Mouse (Mus musculus): ENCODE data around the gene Sema4b. TPM values are rescaled to one million over a fixed set of nuclear protein-coding genes. Genes with fewer than 3 reads are reported as not detected.

Sema4b gene
- polyA plus RNA-seq, 1 experiment: 19.0 TPM

DNA sequence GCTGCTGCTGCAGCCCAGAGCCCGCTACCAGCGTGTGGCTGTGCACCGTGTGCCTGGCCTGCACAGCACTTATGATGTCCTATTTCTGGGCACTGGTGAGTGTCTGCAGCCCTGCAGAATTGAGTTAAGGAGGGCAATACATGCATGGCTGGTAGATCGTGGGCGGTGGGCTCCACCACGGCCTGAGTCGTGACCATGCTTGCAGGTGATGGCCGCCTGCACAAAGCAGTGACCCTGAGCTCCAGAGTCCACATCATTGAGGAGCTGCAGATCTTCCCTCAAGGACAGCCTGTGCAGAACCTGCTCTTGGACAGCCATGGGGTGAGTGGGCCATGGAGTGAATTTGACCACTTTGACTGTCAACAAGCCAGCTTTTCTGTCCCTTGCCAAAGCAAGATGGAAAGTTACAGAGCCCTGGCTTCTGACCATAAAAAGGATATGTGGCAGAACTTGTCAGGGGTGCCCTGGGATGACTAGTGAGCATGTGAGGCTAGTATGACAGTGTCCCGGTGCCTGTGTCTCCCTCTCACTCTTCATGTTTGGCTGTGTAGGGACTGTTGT lies 33.7 kb downstream of the Sema4b start:
- Histone ChIP-seq H3K4me1 (ENCODE audit: control insufficient read depth, insufficient read depth, low read length) (no peaks in the 10 kb centered on the region), H3K4me3 (replicated peaks; ENCODE audit: extremely low read depth, low read depth, low read length) (no peak overlapping the region)
- no peak for DNase-seq
- WGBS: 94% methylated on average over 9 of the region's 9 CpGs
- TF ChIP-seq POLR2A (IDR thresholded peaks at IDR 0.05; ENCODE audit: borderline replicate concordance, extremely low read depth, low read depth, low read length) (no peak), CTCF (IDR thresholded peaks at IDR 0.05; ENCODE audit: insufficient read depth, low read length) (no peak)

DNA sequence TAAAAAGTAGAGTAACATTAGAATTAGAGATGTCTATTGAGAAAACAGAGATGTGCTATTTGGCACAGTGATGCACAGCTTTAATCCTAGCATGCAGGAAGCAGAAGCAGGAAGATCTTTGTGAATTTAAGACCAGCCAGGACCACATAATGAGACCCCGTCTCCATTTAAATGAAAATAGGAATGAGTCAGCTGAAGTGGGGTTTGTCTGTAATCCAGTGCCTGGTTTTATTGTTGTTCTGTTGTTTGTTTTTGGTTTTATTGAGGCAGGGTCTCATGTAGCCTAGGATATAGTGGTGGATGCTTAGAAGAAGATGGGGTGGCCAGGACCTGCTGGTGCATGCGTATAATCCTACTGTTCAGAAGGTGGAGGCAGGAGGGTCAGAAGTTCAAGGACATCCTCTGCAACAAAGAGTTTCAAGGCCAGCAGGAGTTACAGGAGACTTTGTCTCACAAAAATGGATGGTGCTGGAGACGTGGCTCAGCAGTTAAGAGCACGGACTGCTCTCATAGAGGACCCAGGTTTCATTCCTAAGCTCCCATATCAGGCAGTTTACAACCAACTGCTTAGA lies 34.6 kb downstream of the Sema4b start:
- DNase-seq: no peak
- TF ChIP-seq POLR2A (IDR thresholded peaks at IDR 0.05; ENCODE audit: borderline replicate concordance, extremely low read depth, low read depth, low read length): no peak
- TF ChIP-seq CTCF (IDR thresholded peaks at IDR 0.05; ENCODE audit: insufficient read depth, low read length): no peak
- H3K4me1 ChIP-seq (ENCODE audit: control insufficient read depth, insufficient read depth, low read length): no peaks in the 10 kb centered on the region
- H3K4me3 ChIP-seq (replicated peaks; ENCODE audit: extremely low read depth, low read depth, low read length): no peak overlapping the region
- 86% methylated on average over 4 of the region's 4 CpGs for WGBS

DNA sequence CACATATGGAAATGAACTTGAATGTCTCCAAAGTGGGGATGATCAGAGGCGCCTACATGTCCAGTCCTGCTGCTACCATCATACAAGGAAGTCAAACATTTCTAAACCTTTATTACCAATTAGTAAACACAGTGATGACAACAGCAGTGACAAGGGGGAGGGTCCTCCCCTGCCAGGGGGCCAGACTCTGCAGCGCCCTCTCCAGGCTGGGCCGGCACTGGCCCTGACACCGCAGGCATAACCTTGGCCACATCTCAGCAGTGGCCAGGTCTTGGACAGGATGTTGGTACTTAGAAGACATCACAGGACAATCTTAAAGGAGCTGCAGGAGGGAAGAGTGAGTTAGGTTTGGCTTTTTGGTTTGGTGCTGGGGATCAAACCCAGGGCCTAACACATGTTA lies 40.4 kb downstream of the Sema4b start:
- TF ChIP-seq CTCF (IDR thresholded peaks at IDR 0.05; ENCODE audit: insufficient read depth, low read length): no peak
- no peak for TF ChIP-seq POLR2A (IDR thresholded peaks at IDR 0.05; ENCODE audit: borderline replicate concordance, extremely low read depth, low read depth, low read length)
- DNase-seq: no peak
- H3K4me1 ChIP-seq (ENCODE audit: control insufficient read depth, insufficient read depth, low read length): no peaks in the 10 kb centered on the region; the same call in 1 of the 2 replicates
- no peak overlapping the region for H3K4me3 ChIP-seq (replicated peaks; ENCODE audit: extremely low read depth, low read depth, low read length)
- 96% methylated on average over 4 of the region's 4 CpGs for WGBS

GRCm38 (mm10) chr7:80230196-80230595 lies 43.6 kb downstream of the Sema4b start:
- WGBS: 65% methylated on average over 6 of the region's 6 CpGs
- DNase-seq: no peak
- TF ChIP-seq CTCF (IDR thresholded peaks at IDR 0.05; ENCODE audit: insufficient read depth, low read length) (no peak), POLR2A (IDR thresholded peaks at IDR 0.05; ENCODE audit: borderline replicate concordance, extremely low read depth, low read depth, low read length) (no peak)
- Histone ChIP-seq H3K4me3 (replicated peaks; ENCODE audit: extremely low read depth, low read depth, low read length) (no peak overlapping the region), H3K4me1 (ENCODE audit: control insufficient read depth, insufficient read depth, low read length) (peaks cover 4% of the 10 kb centered on the region; the same call in 1 of the 2 replicates)

DNA sequence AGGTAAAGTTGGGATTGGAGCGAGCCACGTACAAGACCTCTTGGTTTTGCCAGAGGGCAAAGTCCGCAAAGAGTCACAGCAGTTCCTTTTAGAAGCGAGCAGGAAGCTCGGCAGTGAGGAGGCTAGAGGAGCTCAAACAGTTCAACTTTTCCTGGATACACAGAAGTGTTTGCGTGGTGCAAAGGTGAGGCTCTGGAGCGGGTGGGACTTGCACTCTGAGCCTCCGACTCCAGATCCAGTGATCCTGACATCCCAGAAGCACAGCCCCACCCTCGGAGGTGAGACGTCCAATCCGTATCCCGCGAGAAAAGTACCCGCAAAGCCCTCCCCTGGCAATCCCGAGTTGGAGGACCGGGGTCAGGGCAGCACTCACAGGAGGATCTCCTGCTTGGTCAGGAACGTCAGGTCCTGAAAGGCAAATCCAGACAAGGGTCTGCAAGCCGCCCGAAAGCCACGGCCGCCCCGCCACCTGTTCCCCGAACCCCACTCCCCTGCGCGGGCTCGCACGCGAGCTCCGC lies 45.4 kb downstream of the Sema4b start:
- no peak for DNase-seq
- no peak for TF ChIP-seq POLR2A (IDR thresholded peaks at IDR 0.05; ENCODE audit: borderline replicate concordance, extremely low read depth, low read depth, low read length)
- WGBS: under 1% methylated on average over 29 of the region's 29 CpGs
- peak overlapping the region; percentile 88 for H3K4me3 ChIP-seq (replicated peaks; ENCODE audit: extremely low read depth, low read depth, low read length)
- peaks cover 4% of the 10 kb centered on the region; the same call in 1 of the 2 replicates for H3K4me1 ChIP-seq (ENCODE audit: control insufficient read depth, insufficient read depth, low read length)

- H3K4me3 ChIP-seq (replicated peaks; ENCODE audit: extremely low read depth, low read depth, low read length): peak within 1 kb of the TSS; percentile 88
- WGBS: under 1% methylated on average over 56 of the region's 56 CpGs
- H3K4me1 ChIP-seq (ENCODE audit: control insufficient read depth, insufficient read depth, low read length): peaks cover 4% of the 10 kb centered on the region; the same call in 1 of the 2 replicates
- no peak for TF ChIP-seq CTCF (IDR thresholded peaks at IDR 0.05; ENCODE audit: insufficient read depth, low read length)
- peak; percentile 85; the same call in 1 of the 2 replicates for TF ChIP-seq POLR2A (IDR thresholded peaks at IDR 0.05; ENCODE audit: borderline replicate concordance, extremely low read depth, low read depth, low read length)
- peak; percentile 97 for DNase-seq
These were observed 45.9 kb downstream of the Sema4b start, which contains the start of the genes Cib1 and Gdpgp1 for GRCm38 (mm10) chr7:80232489-80233029. TSS of gene Cib1 (minus strand) at chr7:80232813. TSS of gene Gdpgp1 (plus strand) at chr7:80232865.

GRCm38 (mm10) chr7:80233799-80234198 lies 47.2 kb downstream of the Sema4b start:
- Histone ChIP-seq H3K4me3 (replicated peaks; ENCODE audit: extremely low read depth, low read depth, low read length) (no peak overlapping the region), H3K4me1 (ENCODE audit: control insufficient read depth, insufficient read depth, low read length) (peaks cover 4% of the 10 kb centered on the region; the same call in 1 of the 2 replicates)
- DNase-seq: no peak
- WGBS: 59% methylated on average over 9 of the region's 9 CpGs
- no peak for TF ChIP-seq CTCF (IDR thresholded peaks at IDR 0.05; ENCODE audit: insufficient read depth, low read length)
- TF ChIP-seq POLR2A (IDR thresholded peaks at IDR 0.05; ENCODE audit: borderline replicate concordance, extremely low read depth, low read depth, low read length): no peak

GRCm38 (mm10) chr7:80238542-80238941 lies 51.9 kb downstream of the Sema4b start:
- WGBS: 89% methylated on average over 10 of the region's 10 CpGs
- DNase-seq: no peak
- peaks cover 4% of the 10 kb centered on the region; the same call in 1 of the 2 replicates for H3K4me1 ChIP-seq (ENCODE audit: control insufficient read depth, insufficient read depth, low read length)
- TF ChIP-seq CTCF (IDR thresholded peaks at IDR 0.05; ENCODE audit: insufficient read depth, low read length) (no peak), POLR2A (IDR thresholded peaks at IDR 0.05; ENCODE audit: borderline replicate concordance, extremely low read depth, low read depth, low read length) (no peak)
- H3K4me3 ChIP-seq (replicated peaks; ENCODE audit: extremely low read depth, low read depth, low read length): no peak overlapping the region

- DNase-seq: no peak
- no peak for TF ChIP-seq CTCF (IDR thresholded peaks at IDR 0.05; ENCODE audit: insufficient read depth, low read length)
- no peak for TF ChIP-seq POLR2A (IDR thresholded peaks at IDR 0.05; ENCODE audit: borderline replicate concordance, extremely low read depth, low read depth, low read length)
- 47% methylated on average over 4 of the region's 4 CpGs for WGBS
- Histone ChIP-seq H3K4me1 (ENCODE audit: control insufficient read depth, insufficient read depth, low read length) (no peaks in the 10 kb centered on the region), H3K4me3 (replicated peaks; ENCODE audit: extremely low read depth, low read depth, low read length) (no peak overlapping the region)
These were observed 55.0 kb downstream of the Sema4b start for GRCm38 (mm10) chr7:80241661-80242060.
